Mouse (Mus musculus): ENCODE measurements around the gene Nucb1. TPM values are rescaled to one million over a fixed set of nuclear protein-coding genes. Genes with fewer than 3 reads are reported as not detected.
"Not testable (repeated sequence)": the region's sequence is repeated elsewhere in the genome, so short reads cannot be mapped to it uniquely, and the experiment has no call there.

Gene Nucb1
- polyA plus RNA-seq, 1 experiment from 2014 or later = 146 TPM

DNA sequence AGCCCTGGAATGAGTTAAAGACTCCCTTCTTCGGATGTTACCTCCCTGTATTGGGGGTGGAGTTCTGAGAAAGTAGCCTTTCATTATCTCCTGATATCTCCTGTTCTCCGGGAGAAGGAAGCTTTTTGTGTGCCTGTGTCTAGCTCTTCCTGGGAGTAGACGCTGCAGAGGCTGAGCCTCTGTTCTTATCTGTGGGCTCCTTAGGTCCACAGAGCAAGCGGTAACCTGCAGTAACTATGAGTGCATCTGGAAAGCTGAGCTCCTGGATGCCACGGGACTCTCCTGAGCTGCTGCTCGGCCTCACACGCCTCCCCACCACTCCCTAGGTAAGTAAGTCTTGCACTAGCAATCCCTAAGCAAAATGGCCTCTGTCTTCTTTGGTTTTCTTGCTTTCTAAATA is 24.0 kb downstream of the Nucb1 start:
- Histone ChIP-seq H3K36me3 (no peaks in the 10 kb centered on the region), H3K27me3 (replicated peaks) (no peaks in the 10 kb centered on the region), H3K4me2 (peak overlapping the region; percentile 30), H3K4me3 (no peak overlapping the region), H3K9ac (no peak overlapping the region), H3K4me1 (peaks cover 79% of the 10 kb centered on the region), H3K27ac (peak overlapping the region; percentile 64), H3K9me3 (replicated peaks) (no peaks in the 10 kb centered on the region)
- 24% methylated on average over 7 of the region's 7 CpGs for WGBS (ENCODE audit: insufficient replicate concordance)
- peak; percentile 65 for ATAC-seq

DNA sequence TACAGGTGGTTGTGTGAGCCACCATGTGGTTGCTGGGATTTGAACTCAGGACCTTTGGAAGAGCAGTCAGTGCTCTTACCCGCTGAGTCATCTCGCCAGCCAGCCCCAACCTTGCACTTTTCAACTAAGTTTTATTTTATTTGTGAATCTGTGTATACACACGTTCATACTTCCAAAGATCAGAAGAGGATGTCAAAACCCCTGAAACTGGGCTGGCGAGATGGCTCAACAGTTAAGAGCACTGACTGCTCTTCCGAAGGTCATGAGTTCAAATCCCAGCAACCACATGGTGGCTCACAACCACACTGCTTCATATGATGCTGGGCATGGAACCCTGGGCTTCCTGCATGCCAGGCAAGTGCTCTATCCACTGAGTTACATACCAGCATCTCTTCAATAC is 25.2 kb downstream of the Nucb1 start:
- not testable (repeated sequence) for H3K4me3 ChIP-seq; H3K4me2 ChIP-seq; H3K9me3 ChIP-seq (replicated peaks); H3K36me3 ChIP-seq; H3K9ac ChIP-seq; ATAC-seq; H3K27me3 ChIP-seq (replicated peaks)
- WGBS (ENCODE audit: insufficient replicate concordance) = 78% methylated on average over 5 of the region's 5 CpGs
- peaks cover 71% of the 10 kb centered on the region for H3K4me1 ChIP-seq
- H3K27ac ChIP-seq = 0 out of 2 replicates have a peak overlapping the region, but pooled peaks have one; percentile 14

DNA sequence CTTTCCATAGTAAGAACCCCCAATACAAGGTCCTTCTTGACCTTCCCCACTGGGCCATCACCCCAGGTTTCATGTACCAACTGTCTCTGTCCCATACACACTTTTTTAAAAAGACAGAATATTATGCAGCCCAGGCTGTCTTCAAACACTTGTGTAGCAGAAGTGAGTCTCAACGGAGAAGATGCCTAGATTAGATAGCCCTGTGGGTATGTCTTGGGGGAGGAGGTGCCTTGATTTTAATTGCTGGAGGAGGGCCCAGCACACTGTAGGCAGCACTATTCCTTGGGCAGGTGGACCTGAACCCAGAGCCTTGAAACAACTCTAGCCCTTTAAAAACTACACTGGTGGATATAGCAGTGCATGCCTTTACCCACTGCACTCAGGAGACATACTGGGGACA is 28.0 kb downstream of the Nucb1 start:
- no peaks in the 10 kb centered on the region for H3K9me3 ChIP-seq (replicated peaks)

DNA sequence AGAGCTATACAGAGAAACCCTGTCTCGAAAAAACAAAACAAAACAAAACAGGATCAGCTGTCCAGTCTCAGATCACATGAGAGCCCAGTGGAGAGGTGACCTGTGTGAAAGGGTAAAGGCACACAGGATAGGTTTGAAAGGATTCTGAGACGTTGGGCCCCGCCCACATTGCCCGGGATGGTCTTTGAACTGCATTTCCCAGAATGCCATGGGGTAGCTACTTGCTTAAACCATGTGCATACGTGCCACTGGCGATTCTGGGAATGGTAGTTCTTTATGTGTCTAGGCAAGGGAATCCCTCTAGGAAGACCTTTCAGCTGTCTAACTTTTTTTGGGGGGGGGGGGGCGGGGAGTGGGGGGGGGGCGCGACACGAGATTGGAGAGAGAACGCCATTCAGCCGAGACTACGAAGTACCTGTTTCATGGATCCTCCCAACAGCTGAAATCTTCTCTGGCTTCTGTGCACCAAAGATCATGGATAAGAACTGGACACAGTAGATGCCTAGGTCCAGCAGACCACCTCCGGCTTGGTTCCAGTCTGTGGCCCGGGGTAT is 28.8 kb downstream of the Nucb1 start, which contains the start of gene Tulp2:
Tulp2 (plus strand) TSS at position 504 of the 554 bp plus-strand sequence.
- Histone ChIP-seq H3K4me1 (peaks cover 46% of the 10 kb centered on the region), H3K27ac (no peak within 1 kb of the TSS), H3K9me3 (replicated peaks) (no peaks in the 10 kb centered on the region), H3K9ac (no peak within 1 kb of the TSS), H3K36me3 (peaks cover 6% of the 10 kb centered on the region), H3K27me3 (replicated peaks) (no peaks in the 10 kb centered on the region), H3K4me3 (no peak within 1 kb of the TSS), H3K4me2 (no peak within 1 kb of the TSS)
- ATAC-seq = peak; percentile 60
- WGBS (ENCODE audit: insufficient replicate concordance) = 46% methylated on average over 13 of the region's 15 CpGs

More for the DNA sequence above, 28.0 kb downstream of the Nucb1 start:
- WGBS (ENCODE audit: insufficient replicate concordance) = 23% methylated on average over 1 of the region's 1 CpGs
- H3K4me1 ChIP-seq = peaks cover 47% of the 10 kb centered on the region
- H3K27ac ChIP-seq = no peak overlapping the region
- H3K36me3 ChIP-seq = peaks cover 6% of the 10 kb centered on the region
- H3K9ac ChIP-seq = no peak overlapping the region
- no peak overlapping the region for H3K4me2 ChIP-seq
- H3K27me3 ChIP-seq (replicated peaks) = no peaks in the 10 kb centered on the region
- no peak overlapping the region for H3K4me3 ChIP-seq
- ATAC-seq = no peak

DNA sequence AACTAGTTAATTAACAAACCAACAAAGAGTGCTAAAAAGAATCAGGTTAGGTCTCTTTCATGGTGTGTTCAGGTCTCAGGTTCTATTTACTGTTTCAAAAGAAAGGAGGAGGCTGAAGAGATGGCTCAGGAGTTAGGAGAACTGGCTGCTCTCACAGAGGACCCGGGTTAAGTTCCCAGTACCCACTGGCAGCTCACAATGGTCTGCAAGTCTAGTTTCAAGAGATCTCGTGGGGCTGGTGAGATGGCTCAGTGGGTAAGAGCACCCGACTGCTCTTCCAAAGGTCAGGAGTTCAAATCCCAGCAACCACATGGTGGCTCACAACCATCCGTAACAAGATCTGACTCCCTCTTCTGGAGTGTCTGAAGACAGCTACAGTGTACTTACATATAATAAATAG is 29.9 kb downstream of the Nucb1 start:
- H3K27me3 ChIP-seq (replicated peaks); ATAC-seq; H3K9me3 ChIP-seq (replicated peaks); H3K9ac ChIP-seq; H3K27ac ChIP-seq; H3K36me3 ChIP-seq; H3K4me2 ChIP-seq; H3K4me3 ChIP-seq: not testable (repeated sequence)
- H3K4me1 ChIP-seq = peaks cover 46% of the 10 kb centered on the region
- WGBS (ENCODE audit: insufficient replicate concordance) = 66% methylated on average over 4 of the region's 4 CpGs

DNA sequence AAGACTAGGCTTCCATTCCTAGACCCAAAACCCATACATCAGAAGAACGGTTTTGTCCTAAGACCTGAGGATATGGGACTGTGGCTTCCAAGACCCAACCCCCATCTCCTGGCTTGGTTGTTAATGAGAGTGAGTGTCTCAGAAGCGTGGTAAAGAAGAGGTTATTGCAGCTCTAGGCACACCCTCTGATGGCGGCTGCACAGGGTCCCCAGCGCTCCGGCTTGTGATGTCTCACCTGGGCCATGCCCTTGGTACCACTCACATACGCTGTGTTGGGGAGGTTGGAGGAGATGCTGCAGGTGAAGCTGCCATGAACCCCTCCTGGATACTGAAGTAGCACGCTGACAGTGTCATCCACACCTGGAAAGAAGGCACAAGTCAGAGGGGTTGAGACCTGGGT is 31.4 kb downstream of the Nucb1 start:
- H3K27me3 ChIP-seq (replicated peaks) = no peaks in the 10 kb centered on the region
- no peaks in the 10 kb centered on the region for H3K9me3 ChIP-seq (replicated peaks)
- no peak for ATAC-seq
- peaks cover 6% of the 10 kb centered on the region for H3K36me3 ChIP-seq
- H3K4me1 ChIP-seq = peaks cover 51% of the 10 kb centered on the region
- no peak overlapping the region for H3K27ac ChIP-seq
- H3K9ac ChIP-seq = no peak overlapping the region
- WGBS (ENCODE audit: insufficient replicate concordance) = 85% methylated on average over 7 of the region's 7 CpGs
- no peak overlapping the region for H3K4me2 ChIP-seq
- H3K4me3 ChIP-seq = no peak overlapping the region

DNA sequence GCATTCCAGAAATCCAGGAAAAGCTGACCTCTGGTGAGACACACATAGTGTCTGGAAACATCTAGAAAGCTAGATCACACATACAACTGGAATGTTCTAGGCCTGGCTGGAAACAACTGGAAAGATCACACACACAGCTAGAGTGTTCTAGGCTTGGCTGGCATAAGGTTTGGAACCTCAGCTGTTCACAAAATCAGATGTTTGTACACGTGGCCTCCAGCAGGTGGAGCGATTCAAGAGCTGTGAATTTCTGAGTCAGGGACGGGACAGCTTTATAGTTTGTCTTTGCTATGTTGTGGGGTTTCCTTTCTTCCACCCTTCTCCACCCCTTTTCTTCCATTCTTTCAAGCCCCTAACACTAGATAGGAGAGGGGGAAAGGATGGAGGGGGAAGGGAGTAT is 33.2 kb downstream of the Nucb1 start:
- H3K4me2 ChIP-seq = no peak overlapping the region
- no peak for ATAC-seq
- WGBS (ENCODE audit: insufficient replicate concordance) = 23% methylated on average over 3 of the region's 3 CpGs
- H3K27ac ChIP-seq = no peak overlapping the region
- H3K9ac ChIP-seq = no peak overlapping the region
- H3K4me1 ChIP-seq = peaks cover 39% of the 10 kb centered on the region
- H3K9me3 ChIP-seq (replicated peaks) = no peaks in the 10 kb centered on the region
- peaks cover 6% of the 10 kb centered on the region for H3K36me3 ChIP-seq
- no peak overlapping the region for H3K4me3 ChIP-seq
- no peaks in the 10 kb centered on the region for H3K27me3 ChIP-seq (replicated peaks)

DNA sequence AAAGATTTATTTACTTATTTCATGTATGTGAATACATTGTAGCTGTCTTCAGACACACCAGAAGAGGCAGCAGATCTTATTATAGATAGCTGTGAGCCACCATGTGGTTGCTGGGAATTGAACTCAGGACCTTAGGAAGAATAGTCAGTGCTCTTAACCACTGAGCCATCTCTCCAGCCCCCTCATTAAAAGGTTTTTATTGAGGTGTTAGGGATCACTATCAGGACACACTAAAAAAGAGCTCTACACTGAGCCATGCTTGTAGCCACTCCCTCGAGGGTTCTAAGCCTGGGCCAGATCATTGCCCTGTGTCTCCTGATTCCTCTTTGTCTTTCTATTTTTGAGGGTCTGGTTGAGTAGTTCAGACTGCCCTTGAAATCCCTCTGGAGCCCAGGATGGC is 33.8 kb downstream of the Nucb1 start:
- Histone ChIP-seq H3K36me3 (peaks cover 6% of the 10 kb centered on the region), H3K4me2 (no peak overlapping the region), H3K9me3 (replicated peaks) (no peaks in the 10 kb centered on the region), H3K27me3 (replicated peaks) (no peaks in the 10 kb centered on the region), H3K27ac (no peak overlapping the region), H3K9ac (no peak overlapping the region), H3K4me3 (no peak overlapping the region), H3K4me1 (peaks cover 39% of the 10 kb centered on the region)
- 28% methylated on average over 1 of the region's 1 CpGs for WGBS (ENCODE audit: insufficient replicate concordance)
- ATAC-seq = no peak

DNA sequence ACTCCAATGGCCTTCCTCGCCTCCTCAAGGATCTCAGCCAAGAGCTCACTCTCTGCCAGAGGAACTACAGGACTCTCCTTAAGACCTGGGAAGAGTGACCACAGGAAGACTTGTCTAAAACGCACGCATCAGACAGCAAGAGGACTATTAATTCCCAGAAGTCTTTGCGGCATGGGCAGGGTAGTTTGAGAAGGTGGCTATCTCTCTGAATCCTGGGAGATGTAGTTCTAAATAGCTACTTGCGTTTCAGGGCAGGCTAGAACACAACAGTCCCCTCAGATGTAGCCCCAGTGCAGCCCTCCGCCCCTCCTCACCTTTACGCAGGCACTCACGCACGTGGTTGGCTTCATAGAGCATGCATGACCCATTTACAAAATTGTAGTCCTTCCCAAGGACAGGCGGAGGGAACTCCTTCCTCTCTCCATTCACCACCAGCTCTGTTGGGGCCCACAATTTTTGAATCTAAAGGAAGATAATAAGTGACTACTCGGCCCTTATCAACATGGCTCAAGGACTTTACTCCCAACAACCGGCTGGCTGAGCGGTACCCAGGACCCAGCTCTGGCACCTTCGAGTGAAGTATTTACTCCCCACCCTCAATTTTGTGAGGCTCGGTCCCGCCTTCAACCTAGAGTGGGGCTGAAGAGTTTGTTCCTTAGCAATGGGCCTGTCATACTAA is 34.8 kb downstream of the Nucb1 start:
- Histone ChIP-seq H3K4me1 (peaks cover 39% of the 10 kb centered on the region), H3K27ac (peak overlapping the region; percentile 73), H3K4me2 (peak overlapping the region; percentile 64), H3K27me3 (replicated peaks) (no peaks in the 10 kb centered on the region), H3K4me3 (peak overlapping the region; percentile 43), H3K9ac (peak overlapping the region; percentile 58), H3K9me3 (replicated peaks) (no peaks in the 10 kb centered on the region), H3K36me3 (peaks cover 6% of the 10 kb centered on the region)
- 45% methylated on average over 16 of the region's 16 CpGs for WGBS (ENCODE audit: insufficient replicate concordance)
- ATAC-seq = peak; percentile 70

DNA sequence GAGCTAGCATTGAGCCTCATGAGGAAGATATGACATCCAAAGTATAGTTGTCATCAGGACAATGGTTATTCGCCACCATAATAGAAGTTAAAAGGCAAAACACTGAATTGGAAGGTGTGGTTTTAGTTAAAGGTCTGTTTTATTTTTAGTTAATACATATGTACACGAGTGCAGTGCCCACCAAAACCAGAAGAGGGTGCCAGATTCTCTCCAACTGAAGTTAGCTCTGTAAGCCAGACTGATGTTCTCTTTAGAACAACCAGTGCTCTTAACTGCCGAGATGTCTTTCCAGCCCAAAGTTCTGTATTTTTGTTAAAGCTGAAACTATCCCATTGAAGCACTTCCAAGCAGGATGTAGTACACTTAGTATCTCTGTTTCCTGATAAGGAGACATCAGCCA is 39.3 kb downstream of the Nucb1 start:
- H3K27me3 ChIP-seq (replicated peaks) = no peaks in the 10 kb centered on the region
- no peaks in the 10 kb centered on the region for H3K36me3 ChIP-seq
- no peak overlapping the region for H3K9ac ChIP-seq
- H3K4me1 ChIP-seq = peaks cover 37% of the 10 kb centered on the region
- no peak overlapping the region for H3K4me3 ChIP-seq
- no peak overlapping the region for H3K4me2 ChIP-seq
- no peak for ATAC-seq
- H3K27ac ChIP-seq = no peak overlapping the region
- H3K9me3 ChIP-seq (replicated peaks) = no peaks in the 10 kb centered on the region
- WGBS (ENCODE audit: insufficient replicate concordance) = 6% methylated on average over 3 of the region's 3 CpGs

DNA sequence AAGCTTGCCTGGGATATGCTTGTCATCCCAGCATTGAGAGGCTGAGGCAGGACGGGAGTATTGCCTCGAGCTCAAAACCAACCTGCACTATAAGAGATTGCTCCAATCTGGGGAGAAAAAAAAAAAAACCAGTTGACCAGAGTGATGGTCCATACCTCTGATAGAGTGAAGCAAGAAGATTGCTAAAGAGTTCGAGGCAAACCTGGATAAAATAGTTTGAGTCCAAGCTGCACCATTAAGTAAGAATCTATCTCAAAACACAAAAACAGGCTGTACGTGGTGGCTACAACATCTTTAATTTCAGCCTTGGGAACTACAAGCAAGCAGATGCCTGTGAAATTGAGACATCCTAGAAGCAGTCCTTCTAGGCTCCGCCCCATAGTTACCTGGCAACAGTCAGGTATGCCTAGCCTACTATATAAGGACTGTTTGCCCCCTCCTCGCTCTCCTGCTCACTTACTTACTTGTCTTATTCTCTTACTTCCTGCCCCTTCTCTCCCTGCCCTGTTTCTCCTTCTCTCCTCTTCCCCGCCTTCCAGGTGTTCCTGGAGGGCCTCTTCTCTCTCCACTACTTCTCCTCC is 43.0 kb downstream of the Nucb1 start:
- peak; percentile 2; the same call in 1 of the 2 replicates for ATAC-seq
- H3K9me3 ChIP-seq (replicated peaks) = no peaks in the 10 kb centered on the region
- peak overlapping the region; percentile 81 for H3K4me3 ChIP-seq
- H3K9ac ChIP-seq = 0 out of 2 replicates have a peak overlapping the region, but pooled peaks have one; percentile 90
- WGBS (ENCODE audit: insufficient replicate concordance) = 45% methylated on average over 7 of the region's 7 CpGs
- peak overlapping the region; percentile 93 for H3K4me2 ChIP-seq
- peaks cover 49% of the 10 kb centered on the region for H3K4me1 ChIP-seq
- no peak overlapping the region; the same call in 1 of the 2 replicates for H3K27ac ChIP-seq
- no peaks in the 10 kb centered on the region for H3K27me3 ChIP-seq (replicated peaks)
- H3K36me3 ChIP-seq = peaks cover 34% of the 10 kb centered on the region

DNA sequence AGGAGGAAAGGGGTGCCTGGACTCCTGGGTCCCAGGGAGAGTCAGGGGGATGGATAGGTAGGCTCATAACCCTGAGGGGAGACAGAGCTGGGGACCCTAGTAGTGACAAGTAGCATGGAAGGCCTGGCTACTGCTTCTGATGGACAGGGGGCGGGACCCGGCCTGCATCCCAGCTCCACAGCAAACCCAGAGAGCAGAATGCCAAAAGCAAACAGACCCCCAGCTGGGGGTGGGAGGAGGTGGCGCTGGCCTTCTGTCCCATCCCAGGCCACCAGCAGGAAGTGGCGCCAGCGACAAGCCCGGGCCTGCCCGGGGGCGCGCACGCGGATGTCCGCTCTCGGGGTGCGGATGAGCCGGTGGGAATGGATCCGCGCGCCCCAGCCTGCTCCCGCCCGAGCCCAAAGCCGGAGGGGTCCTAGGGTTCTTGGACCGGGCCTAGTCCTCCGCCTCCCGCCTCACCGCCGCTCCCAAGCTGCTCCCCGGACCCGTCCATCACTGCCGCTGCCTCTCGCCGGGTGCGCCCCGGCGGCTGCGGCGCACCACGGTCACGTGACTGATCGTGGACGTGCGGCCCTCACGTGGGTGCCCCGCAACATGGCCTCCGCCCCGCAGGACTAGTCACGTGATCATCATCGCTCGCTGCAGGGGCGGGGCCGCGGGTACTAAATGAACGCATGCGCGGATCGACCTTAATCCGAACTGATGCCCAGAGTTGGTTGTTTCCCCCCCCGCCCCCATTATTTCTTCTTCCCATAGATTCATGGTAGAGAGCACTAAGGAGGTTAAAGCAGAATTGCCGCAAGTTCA is 43.7 kb downstream of the Nucb1 start, which contains the start of gene Bax:
Bax (minus strand) TSS at position 616 of the 807 bp plus-strand sequence.
- Histone ChIP-seq H3K36me3 (peaks cover 40% of the 10 kb centered on the region), H3K27me3 (replicated peaks) (no peaks in the 10 kb centered on the region), H3K4me1 (peaks cover 51% of the 10 kb centered on the region), H3K27ac (peak within 1 kb of the TSS; percentile 75), H3K4me3 (peak within 1 kb of the TSS; percentile 81), H3K4me2 (peak within 1 kb of the TSS; percentile 93), H3K9me3 (replicated peaks) (no peaks in the 10 kb centered on the region), H3K9ac (peak within 1 kb of the TSS; percentile 90)
- peak; percentile 76 for ATAC-seq
- WGBS (ENCODE audit: insufficient replicate concordance) = under 1% methylated on average over 50 of the region's 58 CpGs
